Mouse (Mus musculus) limb, embryonic 14.5 days (tissue): ENCODE data around the gene S100a3. TPM values are rescaled to one million over a fixed set of nuclear protein-coding genes. Genes with fewer than 3 reads are reported as not detected.

Experiments used
- ATAC-seq: fragments of 200-750 bp; cut with Nextera tagmentation; 2 replicates; pipeline ENCODE4 v1.8.0; 2017; ENCODE audit warnings: low read depth, moderate number of reproducible peaks, moderate TSS enrichment; ENCODE audit not compliant: low FRiP score
- DNase-seq: peaks from one replicate; pipeline ENCODE4 v3.0.0-alpha.2; 2015; ENCODE audit warnings: low spot score
- H3K27ac ChIP-seq: fragments of 300-500 bp; sonication (generic); replicated peaks from 2 replicates; pipeline ENCODE4 v1.5.1; 2014; ENCODE audit warnings: low read depth, mild to moderate bottlenecking, low read length, moderate library complexity, mixed read lengths
- H3K27me3 ChIP-seq: fragments of 300-500 bp; sonication (generic); 2 replicates; pipeline ENCODE4 v1.6.1; 2014; ENCODE audit warnings: low read length, mixed read lengths; ENCODE audit not compliant: control insufficient read depth, insufficient read depth
- H3K36me3 ChIP-seq: fragments of 300-500 bp; sonication (generic); 2 replicates; pipeline ENCODE4 v1.6.1; 2014; ENCODE audit warnings: mild to moderate bottlenecking, low read length, moderate library complexity, mixed read lengths; ENCODE audit not compliant: control insufficient read depth, insufficient read depth
- H3K4me1 ChIP-seq: fragments of 300-500 bp; sonication (generic); 2 replicates; pipeline ENCODE4 v1.6.1; 2014; ENCODE audit warnings: antibody characterized with exemption, low read length, mixed read lengths; ENCODE audit not compliant: control insufficient read depth, insufficient read depth
- H3K4me2 ChIP-seq: fragments of 300-500 bp; sonication (generic); replicated peaks from 2 replicates; pipeline ENCODE4 v1.6.1; 2014; ENCODE audit warnings: low read depth, mild to moderate bottlenecking, low read length, moderate library complexity; ENCODE audit not compliant: severe bottlenecking
- H3K4me3 ChIP-seq: fragments of 300-500 bp; sonication (generic); replicated peaks from 2 replicates; pipeline ENCODE4 v1.5.1; 2014; ENCODE audit warnings: low read length
- H3K9ac ChIP-seq: fragments of 300-500 bp; sonication (generic); 2 replicates; pipeline ENCODE4 v1.6.1; 2014; ENCODE audit warnings: mild to moderate bottlenecking, low read depth, low read length, moderate library complexity; ENCODE audit not compliant: severe bottlenecking
- H3K9me3 ChIP-seq: fragments of 300-500 bp; sonication (generic); 2 replicates; pipeline ENCODE4 v1.6.1; 2016; ENCODE audit warnings: low read length; ENCODE audit not compliant: control insufficient read depth
- POLR2A ChIP-seq: fragments of 200-500 bp; IDR thresholded peaks from 2 replicates; pipeline ENCODE4 v1.8.0; 2012; ENCODE audit warnings: inconsistent platforms, mild to moderate bottlenecking, moderate library complexity, borderline replicate concordance; ENCODE audit not compliant: insufficient read depth, insufficient read length; ENCODE audit errors: extremely low read depth
- WGBS: fragments of 180-500 bp; shearing (Covaris S2); extraction: QIAGEN DNeasy Blood & Tissue Kit; methylation state at CpG from one replicate; pipeline ENCODE4 v1.1.7; 2014; 5-methylcytosine and 5-hydroxymethylcytosine counted together
- polyA plus RNA-seq, 2 experiments: library from polyadenylated mRNA; depleted of rRNA in 1 of 2; stranded (reverse) in 1 of 2; unstranded in 1 of 2; fragments of >200 nt; fragmentation: Nextera tagmentation in 1 of 2; extraction: Ambion mirVana in 1 of 2; gene quantifications; 2 replicates each; pipeline versions ENCODE4 v1.2.1 to v1.2.3; 2012 to 2014

Gene S100a3
- polyA plus RNA-seq, 2 experiments = 0.92 to 1.1 TPM

DNA sequence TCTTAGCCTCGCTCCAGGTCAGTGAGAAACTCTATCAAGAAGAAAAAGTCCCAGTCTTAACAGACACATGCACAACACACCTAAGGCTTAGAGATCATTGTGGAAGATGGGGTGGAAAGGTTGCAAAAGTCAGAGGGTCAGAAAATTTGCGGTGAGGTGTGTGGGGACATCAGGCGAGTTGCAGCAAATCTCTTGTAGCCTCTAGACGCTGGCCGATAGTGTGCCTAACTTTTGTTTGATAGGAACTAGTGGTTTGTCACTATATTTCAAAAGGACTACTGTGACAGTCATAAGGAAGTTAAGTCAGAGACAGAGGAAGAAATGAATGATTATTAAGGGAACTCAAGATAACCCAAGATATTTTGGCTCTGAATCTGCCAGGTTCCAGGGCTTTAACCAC, 67.0 kb downstream of the S100a3 start:
- ATAC-seq (no peak), DNase-seq (no peak)
- Histone ChIP-seq H3K9me3 (no peaks in the 10 kb centered on the region), H3K27ac (no peak overlapping the region), H3K4me1 (peaks cover 12% of the 10 kb centered on the region; the same call in 1 of the 2 replicates), H3K4me3 (no peak overlapping the region), H3K4me2 (no peak overlapping the region), H3K36me3 (no peaks in the 10 kb centered on the region), H3K27me3 (no peaks in the 10 kb centered on the region), H3K9ac (no peak overlapping the region)
- 91% methylated on average over 5 of the region's 5 CpGs for WGBS
- TF ChIP-seq POLR2A = no peak

DNA sequence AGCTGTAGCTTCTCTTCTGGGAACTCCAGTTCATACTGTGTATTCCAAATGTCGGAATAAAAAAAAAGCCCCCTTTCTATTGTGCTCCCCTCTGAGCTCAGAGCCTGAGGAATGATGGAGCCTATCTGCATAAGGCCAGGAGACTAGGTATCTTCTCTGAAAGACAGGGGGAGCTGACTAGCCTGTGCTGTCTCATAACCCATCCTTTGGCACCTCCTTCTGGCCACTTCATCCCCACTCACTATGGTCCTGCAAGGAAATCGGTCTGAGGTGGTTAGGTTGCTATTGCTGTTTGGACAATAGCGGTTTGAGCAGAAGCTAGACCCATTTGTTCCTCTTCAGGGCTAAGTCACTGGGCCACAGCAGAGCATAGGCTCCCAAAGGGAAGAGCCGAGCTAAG, 67.4 kb downstream of the S100a3 start:
- no peak for TF ChIP-seq POLR2A
- ATAC-seq (no peak), DNase-seq (no peak)
- no peak overlapping the region for H3K9ac ChIP-seq
- H3K27me3 ChIP-seq = no peaks in the 10 kb centered on the region
- no peak overlapping the region for H3K4me2 ChIP-seq
- peaks cover 12% of the 10 kb centered on the region; the same call in 1 of the 2 replicates for H3K4me1 ChIP-seq
- no peaks in the 10 kb centered on the region for H3K36me3 ChIP-seq
- 67% methylated on average over 4 of the region's 4 CpGs for WGBS
- no peak overlapping the region for H3K4me3 ChIP-seq
- H3K27ac ChIP-seq = no peak overlapping the region
- H3K9me3 ChIP-seq = no peaks in the 10 kb centered on the region

GRCm38 (mm10) chr3:90629298-90629697, 68.9 kb downstream of the S100a3 start:
- no peak overlapping the region for H3K4me3 ChIP-seq
- ATAC-seq = no peak
- no peak overlapping the region for H3K9ac ChIP-seq
- no peaks in the 10 kb centered on the region for H3K36me3 ChIP-seq
- no peak overlapping the region for H3K27ac ChIP-seq
- H3K9me3 ChIP-seq = no peaks in the 10 kb centered on the region
- H3K4me1 ChIP-seq = 0 out of 2 replicates have a peak, but pooled peaks cover under 1% of the 10 kb centered on the region
- WGBS = 84% methylated on average over 2 of the region's 2 CpGs
- TF ChIP-seq POLR2A = no peak
- no peak overlapping the region for H3K4me2 ChIP-seq
- no peak for DNase-seq
- no peaks in the 10 kb centered on the region for H3K27me3 ChIP-seq

- Histone ChIP-seq H3K4me1 (no peaks in the 10 kb centered on the region), H3K4me3 (no peak overlapping the region), H3K27me3 (no peaks in the 10 kb centered on the region), H3K27ac (no peak overlapping the region), H3K9ac (no peak overlapping the region), H3K4me2 (no peak overlapping the region), H3K9me3 (no peaks in the 10 kb centered on the region), H3K36me3 (no peaks in the 10 kb centered on the region)
- DNase-seq = no peak
- no peak for TF ChIP-seq POLR2A
- no peak for ATAC-seq
- 82% methylated on average over 2 of the region's 2 CpGs for WGBS
Observed at GRCm38 (mm10) chr3:90631984-90632383, 71.6 kb downstream of the S100a3 start.

- Histone ChIP-seq H3K4me3 (no peak overlapping the region), H3K4me1 (no peaks in the 10 kb centered on the region), H3K4me2 (no peak overlapping the region), H3K9me3 (no peaks in the 10 kb centered on the region), H3K27ac (no peak overlapping the region), H3K36me3 (no peaks in the 10 kb centered on the region), H3K9ac (no peak overlapping the region), H3K27me3 (no peaks in the 10 kb centered on the region)
- no peak for TF ChIP-seq POLR2A
- ATAC-seq (no peak), DNase-seq (no peak)
- WGBS = 79% methylated on average over 1 of the region's 1 CpGs
Observed at GRCm38 (mm10) chr3:90638511-90639275, 78.3 kb downstream of the S100a3 start.
